Mouse (Mus musculus) midbrain, postnatal 0 days (tissue): ENCODE data around the gene Hk1. TPM values are rescaled to one million over a fixed set of nuclear protein-coding genes. Genes with fewer than 3 reads are reported as not detected.

Experiments
- ATAC-seq: fragments of 200-750 bp; cut with Nextera tagmentation; 2 replicates; pipeline ENCODE4 v1.8.0; 2017; ENCODE audit warnings: moderate number of reproducible peaks, mild to moderate bottlenecking, moderate TSS enrichment, moderate library complexity; ENCODE audit not compliant: low FRiP score
- DNase-seq: peaks from one replicate; pipeline ENCODE4 v3.0.0-alpha.2; 2015; ENCODE audit warnings: low spot score
- H3K27ac ChIP-seq: fragments of 300-500 bp; sonication (generic); 2 replicates; pipeline ENCODE4 v1.5.1; 2014; ENCODE audit warnings: low read depth, mild to moderate bottlenecking, low read length, mixed read lengths
- H3K27me3 ChIP-seq: fragments of 300-500 bp; sonication (generic); 2 replicates; pipeline ENCODE4 v1.6.1; 2014; ENCODE audit warnings: low read length, control low read depth, mixed read lengths; ENCODE audit not compliant: insufficient read depth
- H3K36me3 ChIP-seq: fragments of 300-500 bp; sonication (generic); 2 replicates; pipeline ENCODE4 v1.6.1; 2014; ENCODE audit warnings: low read length, control low read depth, mixed read lengths; ENCODE audit not compliant: insufficient read depth
- H3K4me1 ChIP-seq: fragments of 300-500 bp; sonication (generic); 2 replicates; pipeline ENCODE4 v1.6.1; 2014; ENCODE audit warnings: mild to moderate bottlenecking, control low read depth, antibody characterized with exemption, low read length, mixed read lengths; ENCODE audit not compliant: insufficient read depth
- H3K4me2 ChIP-seq: fragments of 300-500 bp; sonication (generic); 2 replicates; pipeline ENCODE4 v1.6.1; 2014; ENCODE audit warnings: low read depth, mild to moderate bottlenecking, low read length, mixed read lengths; ENCODE audit not compliant: poor library complexity, severe bottlenecking
- H3K4me3 ChIP-seq: fragments of 300-500 bp; sonication (generic); 2 replicates; pipeline ENCODE4 v1.5.1; 2014; ENCODE audit warnings: low read depth, mild to moderate bottlenecking, low read length, moderate library complexity
- H3K9ac ChIP-seq: fragments of 300-500 bp; sonication (generic); replicated peaks from 2 replicates; pipeline ENCODE4 v1.6.1; 2014; ENCODE audit warnings: mild to moderate bottlenecking, low read length, moderate library complexity, mixed read lengths; ENCODE audit not compliant: poor library complexity, severe bottlenecking
- H3K9me3 ChIP-seq: fragments of 300-500 bp; sonication (generic); 2 replicates; pipeline ENCODE4 v1.6.1; 2016; ENCODE audit warnings: low read length, control low read depth
- CTCF ChIP-seq: IDR thresholded peaks from 2 replicates; pipeline ENCODE4 v1.5.1; 2016; ENCODE audit warnings: antibody characterized with exemption, mild to moderate bottlenecking
- WGBS: fragments of 180-500 bp; shearing (Covaris S2); extraction: QIAGEN DNeasy Blood & Tissue Kit; methylation state at CpG from one replicate; pipeline ENCODE4 v1.1.7; 2014; 5-methylcytosine and 5-hydroxymethylcytosine counted together
- polyA plus RNA-seq: library from polyadenylated mRNA; unstranded; fragments of >200 nt; fragmentation: Nextera tagmentation; extraction: Ambion mirVana; gene quantifications from 2 replicates; pipeline ENCODE4 v1.2.1, GENCODE M21; 2015
- total RNA-seq: library from RNA; depleted of rRNA; stranded (reverse); fragments of >200 nt; gene quantifications from 2 replicates; pipeline ENCODE4 v1.2.3, GENCODE M21; 2014

Gene Hk1
- total and polyA plus RNA-seq, 2 experiments from 2014 or later, result 103 to 157 TPM

GRCm38 (mm10) chr10:62334686-62335422, 44.9 kb downstream of the Hk1 start:
- Histone ChIP-seq H3K9ac (no peak overlapping the region), H3K4me3 (no peak overlapping the region), H3K9me3 (no peaks in the 10 kb centered on the region), H3K4me2 (0 out of 2 replicates have a peak overlapping the region, but pooled peaks have one; percentile 15), H3K4me1 (peaks cover 9% of the 10 kb centered on the region; the same call in 1 of the 2 replicates), H3K27ac (no peak overlapping the region), H3K36me3 (no peaks in the 10 kb centered on the region), H3K27me3 (no peaks in the 10 kb centered on the region)
- no peak for ATAC-seq
- no peak for DNase-seq
- WGBS, result 37% methylated on average over 20 of the region's 20 CpGs
- TF ChIP-seq CTCF, result no peak

- Histone ChIP-seq H3K27me3 (no peaks in the 10 kb centered on the region), H3K4me2 (no peak overlapping the region), H3K4me1 (peaks cover 4% of the 10 kb centered on the region; the same call in 1 of the 2 replicates), H3K9me3 (no peaks in the 10 kb centered on the region), H3K9ac (no peak overlapping the region), H3K27ac (no peak overlapping the region), H3K36me3 (no peaks in the 10 kb centered on the region), H3K4me3 (no peak overlapping the region)
- DNase-seq (no peak), ATAC-seq (no peak)
- WGBS, result 62% methylated on average over 14 of the region's 14 CpGs
- no peak for TF ChIP-seq CTCF
Observed at GRCm38 (mm10) chr10:62333269-62333668, 46.4 kb downstream of the Hk1 start.

- DNase-seq, result peak; percentile 67
- TF ChIP-seq CTCF, result no peak
- ATAC-seq, result peak; percentile 51; the same call in 1 of the 2 replicates
- Histone ChIP-seq H3K9me3 (no peaks in the 10 kb centered on the region), H3K4me3 (no peak overlapping the region), H3K9ac (0 out of 2 replicates have a peak overlapping the region, but pooled peaks have one; percentile 36), H3K36me3 (no peaks in the 10 kb centered on the region), H3K4me2 (peak overlapping the region; percentile 39), H3K27me3 (no peaks in the 10 kb centered on the region), H3K27ac (no peak overlapping the region), H3K4me1 (no peaks in the 10 kb centered on the region; the same call in 1 of the 2 replicates)
- WGBS, result 49% methylated on average over 7 of the region's 7 CpGs
Observed at GRCm38 (mm10) chr10:62332514-62332913, 47.2 kb downstream of the Hk1 start.

- 86% methylated on average over 12 of the region's 12 CpGs for WGBS
- no peak for TF ChIP-seq CTCF
- no peak overlapping the region for H3K4me2 ChIP-seq
Observed at GRCm38 (mm10) chr10:62331771-62332170, 47.9 kb downstream of the Hk1 start.

GRCm38 (mm10) chr10:62331296-62331695, 48.4 kb downstream of the Hk1 start:
- Histone ChIP-seq H3K36me3 (no peaks in the 10 kb centered on the region), H3K4me3 (no peak overlapping the region), H3K4me2 (no peak overlapping the region), H3K27me3 (no peaks in the 10 kb centered on the region), H3K9ac (no peak overlapping the region), H3K9me3 (no peaks in the 10 kb centered on the region), H3K27ac (no peak overlapping the region), H3K4me1 (no peaks in the 10 kb centered on the region; the same call in 1 of the 2 replicates)
- WGBS, result 95% methylated on average over 9 of the region's 9 CpGs
- no peak for DNase-seq
- ATAC-seq, result no peak
- TF ChIP-seq CTCF, result no peak

More at GRCm38 (mm10) chr10:62331771-62332170, 47.9 kb downstream of the Hk1 start:
- no peaks in the 10 kb centered on the region for H3K9me3 ChIP-seq
- H3K4me1 ChIP-seq, result no peaks in the 10 kb centered on the region; the same call in 1 of the 2 replicates
- DNase-seq (no peak), ATAC-seq (no peak)
- H3K4me3 ChIP-seq, result no peak overlapping the region
- no peaks in the 10 kb centered on the region for H3K36me3 ChIP-seq
- H3K9ac ChIP-seq, result no peak overlapping the region
- H3K27me3 ChIP-seq, result no peaks in the 10 kb centered on the region
- H3K27ac ChIP-seq, result no peak overlapping the region

GRCm38 (mm10) chr10:62329846-62330245, 49.9 kb downstream of the Hk1 start:
- H3K36me3 ChIP-seq, result no peaks in the 10 kb centered on the region
- no peak for ATAC-seq
- DNase-seq, result no peak
- WGBS, result 80% methylated on average over 7 of the region's 7 CpGs
- no peaks in the 10 kb centered on the region for H3K27me3 ChIP-seq
- H3K4me2 ChIP-seq, result no peak overlapping the region
- H3K9ac ChIP-seq, result no peak overlapping the region
- H3K4me3 ChIP-seq, result no peak overlapping the region
- H3K9me3 ChIP-seq, result no peaks in the 10 kb centered on the region
- TF ChIP-seq CTCF, result no peak
- no peak overlapping the region for H3K27ac ChIP-seq
- no peaks in the 10 kb centered on the region; the same call in 1 of the 2 replicates for H3K4me1 ChIP-seq
